Mouse (Mus musculus): ENCODE data around the gene Nkpd1. TPM values are rescaled to one million over a fixed set of nuclear protein-coding genes. Genes with fewer than 3 reads are reported as not detected.

The Nkpd1 gene
- total RNA-seq, 2 experiments from 2014 or later = 0.17 TPM; not detected in 1

GRCm38 (mm10) chr7:19546007-19546406, 28.4 kb downstream of the Nkpd1 start:
- DNase-seq = no peak

GRCm38 (mm10) chr7:19547344-19547969, 29.8 kb downstream of the Nkpd1 start:
- DNase-seq = no peak

GRCm38 (mm10) chr7:19549394-19549793, 31.8 kb downstream of the Nkpd1 start:
- DNase-seq = no peak

- no peak for DNase-seq
Measured at GRCm38 (mm10) chr7:19551634-19552033, 34.0 kb downstream of the Nkpd1 start.

- DNase-seq = peak in 1 of 2 experiments; percentile 30
Measured at GRCm38 (mm10) chr7:19552443-19552842, 34.8 kb downstream of the Nkpd1 start.

- DNase-seq = no peak
Measured at GRCm38 (mm10) chr7:19554168-19554567, 36.5 kb downstream of the Nkpd1 start.

GRCm38 (mm10) chr7:19557086-19557485, 39.4 kb downstream of the Nkpd1 start:
- DNase-seq = no peak

- no peak for DNase-seq
Measured at GRCm38 (mm10) chr7:19557982-19558900, 40.6 kb downstream of the Nkpd1 start.

- no peak for DNase-seq
Measured at GRCm38 (mm10) chr7:19558965-19559364, 41.3 kb downstream of the Nkpd1 start.

- peak in 1 of 2 experiments; percentile 33 for DNase-seq
Measured at GRCm38 (mm10) chr7:19560491-19561260, 43.0 kb downstream of the Nkpd1 start.

GRCm38 (mm10) chr7:19561431-19561764, 43.8 kb downstream of the Nkpd1 start:
- no peak for DNase-seq

- peak; percentile 93 to 94 for DNase-seq
Measured at GRCm38 (mm10) chr7:19561765-19562642, 44.4 kb downstream of the Nkpd1 start.

- peak; percentile 34 to 59 for DNase-seq
Measured at GRCm38 (mm10) chr7:19562643-19563410, 45.2 kb downstream of the Nkpd1 start, which contains the start of gene Ppp1r37. TSS of gene Ppp1r37 (minus strand) at chr7:19563076.

- no peak for DNase-seq
Measured at GRCm38 (mm10) chr7:19563884-19564283, 46.2 kb downstream of the Nkpd1 start.

- DNase-seq = no peak
Measured at GRCm38 (mm10) chr7:19564455-19564854, 46.8 kb downstream of the Nkpd1 start.

GRCm38 (mm10) chr7:19565803-19566202, 48.2 kb downstream of the Nkpd1 start:
- DNase-seq = no peak

- DNase-seq = no peak
Measured at GRCm38 (mm10) chr7:19567426-19567825, 49.8 kb downstream of the Nkpd1 start.

- no peak for DNase-seq
Measured at GRCm38 (mm10) chr7:19569647-19570046, 52.0 kb downstream of the Nkpd1 start.

- DNase-seq = peak; percentile 87 to 90
Measured at GRCm38 (mm10) chr7:19572926-19573775, 55.5 kb downstream of the Nkpd1 start.

- DNase-seq = no peak
Measured at GRCm38 (mm10) chr7:19573776-19574140, 56.1 kb downstream of the Nkpd1 start.

Measured in adrenal gland, postnatal 36 days (tissue).